Mouse (Mus musculus): ENCODE data around the gene Foxn2. TPM values are rescaled to one million over a fixed set of nuclear protein-coding genes. Genes with fewer than 3 reads are reported as not detected.

The Foxn2 gene
- polyA plus RNA-seq (2011; ENCODE audit: insufficient read length, low read depth, missing spikeins), result 28.5 and 40.6 TPM in 2 replicates

DNA sequence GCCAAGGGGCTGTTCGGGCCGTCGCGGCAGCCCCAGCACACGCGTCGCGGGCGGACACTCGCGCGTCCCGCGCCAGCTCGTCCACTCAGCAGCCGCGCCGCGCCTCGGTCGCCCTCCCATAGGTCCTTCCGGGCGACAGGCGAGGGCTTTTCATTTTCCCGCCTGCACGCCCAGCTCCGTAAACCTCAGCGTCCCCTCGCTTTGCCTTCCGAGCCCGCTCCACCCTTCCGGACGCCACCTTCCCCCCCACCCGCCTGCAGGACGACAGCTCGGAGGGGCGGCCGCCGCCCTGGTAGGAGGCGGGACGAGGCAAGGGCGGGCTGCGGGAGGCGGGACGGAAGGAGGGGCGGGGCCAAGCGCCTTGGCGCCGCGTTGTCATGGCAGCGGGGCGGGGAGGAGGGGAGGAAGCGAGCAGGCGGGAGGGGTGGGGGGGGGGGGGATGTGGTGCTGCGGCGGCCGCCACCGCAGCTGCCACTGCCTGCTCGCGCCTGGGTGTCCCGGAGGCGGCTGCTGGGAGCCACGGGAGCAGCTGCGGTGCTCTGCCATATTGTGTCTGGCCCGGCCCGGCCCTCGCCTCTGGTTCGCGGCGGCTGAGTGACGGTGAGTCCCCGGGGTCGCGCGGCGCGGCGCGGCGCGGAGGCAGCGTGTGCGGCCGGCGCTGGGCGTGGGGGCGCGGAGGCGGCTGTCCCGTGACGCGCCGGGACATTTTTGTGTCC, at the start of gene Foxn2:
Gene Foxn2, plus strand, starts transcription at position 427 of the 716 bp plus-strand sequence.
- Histone ChIP-seq H3K27ac (ENCODE audit: insufficient read depth, low read length) (peak within 1 kb of the TSS; percentile 92), H3K4me3 (ENCODE audit: insufficient read depth, low read length) (peak within 1 kb of the TSS; percentile 82), H3K4me1 (ENCODE audit: control insufficient read depth, insufficient read depth, low read length) (no peaks in the 10 kb centered on the region; the same call in 1 of the 2 replicates)
- TF ChIP-seq POLR2A (IDR thresholded peaks at IDR 0.05; ENCODE audit: low read depth, low read length), result peak; percentile 80
- TF ChIP-seq CTCF (IDR thresholded peaks at IDR 0.05; ENCODE audit: borderline replicate concordance, insufficient read depth, low read length), result no peak

DNA sequence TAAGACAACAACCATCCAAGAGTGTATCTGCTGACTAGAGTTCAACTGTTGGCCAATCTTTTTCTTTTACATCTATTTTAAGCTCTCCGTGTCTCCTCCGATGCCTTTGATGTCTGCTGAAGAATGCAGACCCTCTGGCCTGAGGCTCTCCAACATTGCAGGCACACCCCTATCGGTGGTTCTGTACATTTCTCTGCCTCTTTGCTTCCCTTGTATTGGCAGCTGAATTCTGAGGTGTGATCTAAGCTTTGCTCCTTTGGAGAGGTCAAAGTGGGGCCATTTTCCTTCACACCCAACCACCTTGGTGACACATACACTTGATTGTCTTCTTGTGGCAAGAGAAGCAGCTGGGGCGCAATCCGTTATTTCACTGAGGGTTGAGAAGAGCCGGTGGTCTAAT, 43.0 kb upstream of the Foxn2 start:
- no peak overlapping the region for H3K4me3 ChIP-seq (ENCODE audit: insufficient read depth, low read length)
- H3K4me1 ChIP-seq (ENCODE audit: control insufficient read depth, insufficient read depth, low read length), result no peaks in the 10 kb centered on the region
- H3K27ac ChIP-seq (ENCODE audit: insufficient read depth, low read length), result no peak overlapping the region
- TF ChIP-seq CTCF (IDR thresholded peaks at IDR 0.05; ENCODE audit: borderline replicate concordance, insufficient read depth, low read length) (no peak), POLR2A (IDR thresholded peaks at IDR 0.05; ENCODE audit: low read depth, low read length) (no peak)

DNA sequence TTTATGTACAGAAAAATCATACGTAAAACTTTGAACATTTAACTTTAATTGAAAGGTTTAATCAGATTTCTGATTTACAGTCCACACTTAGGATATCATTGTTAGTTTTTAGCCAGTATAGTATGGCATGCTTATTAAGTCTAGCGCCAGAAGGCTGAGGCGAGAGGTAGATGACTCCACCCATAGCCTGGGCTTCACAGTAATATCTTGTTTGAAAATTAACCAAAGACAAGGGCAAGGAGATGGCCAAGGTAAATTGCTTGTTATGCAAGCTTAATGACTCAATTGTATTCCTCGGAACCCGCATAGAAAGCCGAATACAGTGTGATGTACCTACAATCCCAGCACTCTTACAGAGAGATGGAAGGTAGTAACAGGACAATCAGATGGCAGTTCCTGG, 42.4 kb upstream of the Foxn2 start:
- no peaks in the 10 kb centered on the region for H3K4me1 ChIP-seq (ENCODE audit: control insufficient read depth, insufficient read depth, low read length)
- H3K27ac ChIP-seq (ENCODE audit: insufficient read depth, low read length), result no peak overlapping the region
- no peak for TF ChIP-seq POLR2A (IDR thresholded peaks at IDR 0.05; ENCODE audit: low read depth, low read length)
- no peak for TF ChIP-seq CTCF (IDR thresholded peaks at IDR 0.05; ENCODE audit: borderline replicate concordance, insufficient read depth, low read length)
- no peak overlapping the region for H3K4me3 ChIP-seq (ENCODE audit: insufficient read depth, low read length)

- Histone ChIP-seq H3K4me1 (ENCODE audit: control insufficient read depth, insufficient read depth, low read length) (no peaks in the 10 kb centered on the region), H3K27ac (ENCODE audit: insufficient read depth, low read length) (no peak overlapping the region), H3K4me3 (ENCODE audit: insufficient read depth, low read length) (no peak overlapping the region)
- no peak for TF ChIP-seq CTCF (IDR thresholded peaks at IDR 0.05; ENCODE audit: borderline replicate concordance, insufficient read depth, low read length)
- no peak for TF ChIP-seq POLR2A (IDR thresholded peaks at IDR 0.05; ENCODE audit: low read depth, low read length)
Observed at GRCm38 (mm10) chr17:88398854-88399253, 41.7 kb upstream of the Foxn2 start.

DNA sequence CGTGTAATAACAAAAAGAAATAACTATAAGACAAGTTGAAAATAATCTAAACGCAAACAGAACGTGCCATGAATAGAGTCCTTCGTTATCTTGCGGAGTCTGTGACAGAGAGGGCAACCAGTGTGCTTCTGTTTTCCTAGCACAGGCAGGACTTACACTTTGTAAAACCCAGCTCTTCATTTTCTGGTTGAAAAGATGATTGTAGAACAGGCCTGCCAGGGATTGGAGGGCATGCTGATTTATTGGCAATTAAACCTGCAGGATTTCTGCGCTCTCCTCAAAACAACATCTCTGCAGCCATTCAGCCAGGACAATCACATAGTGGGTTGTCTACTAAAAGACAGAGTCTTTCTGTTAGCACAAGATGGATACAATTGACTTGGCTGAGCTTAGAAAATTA, 40.4 kb upstream of the Foxn2 start:
- Histone ChIP-seq H3K4me3 (ENCODE audit: insufficient read depth, low read length) (no peak overlapping the region), H3K4me1 (ENCODE audit: control insufficient read depth, insufficient read depth, low read length) (no peaks in the 10 kb centered on the region), H3K27ac (ENCODE audit: insufficient read depth, low read length) (no peak overlapping the region)
- TF ChIP-seq CTCF (IDR thresholded peaks at IDR 0.05; ENCODE audit: borderline replicate concordance, insufficient read depth, low read length) (no peak), POLR2A (IDR thresholded peaks at IDR 0.05; ENCODE audit: low read depth, low read length) (no peak)

GRCm38 (mm10) chr17:88400702-88401475, 39.6 kb upstream of the Foxn2 start:
- Histone ChIP-seq H3K4me3 (ENCODE audit: insufficient read depth, low read length) (no peak overlapping the region), H3K27ac (ENCODE audit: insufficient read depth, low read length) (no peak overlapping the region), H3K4me1 (ENCODE audit: control insufficient read depth, insufficient read depth, low read length) (no peaks in the 10 kb centered on the region)
- no peak for TF ChIP-seq CTCF (IDR thresholded peaks at IDR 0.05; ENCODE audit: borderline replicate concordance, insufficient read depth, low read length)
- TF ChIP-seq POLR2A (IDR thresholded peaks at IDR 0.05; ENCODE audit: low read depth, low read length), result no peak

GRCm38 (mm10) chr17:88403269-88403668, 37.2 kb upstream of the Foxn2 start:
- TF ChIP-seq CTCF (IDR thresholded peaks at IDR 0.05; ENCODE audit: borderline replicate concordance, insufficient read depth, low read length) (no peak), POLR2A (IDR thresholded peaks at IDR 0.05; ENCODE audit: low read depth, low read length) (no peak)
- no peak overlapping the region for H3K27ac ChIP-seq (ENCODE audit: insufficient read depth, low read length)
- no peak overlapping the region for H3K4me3 ChIP-seq (ENCODE audit: insufficient read depth, low read length)
- no peaks in the 10 kb centered on the region for H3K4me1 ChIP-seq (ENCODE audit: control insufficient read depth, insufficient read depth, low read length)

GRCm38 (mm10) chr17:88404471-88404870, 36.0 kb upstream of the Foxn2 start:
- no peaks in the 10 kb centered on the region for H3K4me1 ChIP-seq (ENCODE audit: control insufficient read depth, insufficient read depth, low read length)
- no peak overlapping the region for H3K4me3 ChIP-seq (ENCODE audit: insufficient read depth, low read length)
- H3K27ac ChIP-seq (ENCODE audit: insufficient read depth, low read length), result no peak overlapping the region
- TF ChIP-seq POLR2A (IDR thresholded peaks at IDR 0.05; ENCODE audit: low read depth, low read length) (no peak), CTCF (IDR thresholded peaks at IDR 0.05; ENCODE audit: borderline replicate concordance, insufficient read depth, low read length) (no peak)

DNA sequence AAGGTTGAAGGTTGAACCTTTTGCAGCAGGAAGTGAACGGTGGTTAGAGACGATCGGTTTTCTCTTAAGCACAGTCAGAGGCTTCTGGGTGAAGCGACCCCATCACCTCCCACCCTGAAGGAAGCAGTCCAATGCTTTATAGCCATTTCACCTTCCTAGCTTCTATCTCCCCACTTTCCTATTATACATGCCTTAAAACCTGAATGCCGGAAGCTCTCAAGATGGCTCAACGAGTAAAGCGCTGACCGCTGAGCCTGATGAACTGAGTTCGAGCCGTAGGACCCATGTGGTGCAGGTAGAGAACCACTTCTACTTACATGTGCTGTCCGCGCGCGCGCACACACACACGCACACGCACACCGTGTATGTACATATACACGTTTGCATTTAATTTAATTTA, 35.4 kb upstream of the Foxn2 start:
- Histone ChIP-seq H3K27ac (ENCODE audit: insufficient read depth, low read length) (no peak overlapping the region), H3K4me1 (ENCODE audit: control insufficient read depth, insufficient read depth, low read length) (no peaks in the 10 kb centered on the region), H3K4me3 (ENCODE audit: insufficient read depth, low read length) (no peak overlapping the region)
- TF ChIP-seq CTCF (IDR thresholded peaks at IDR 0.05; ENCODE audit: borderline replicate concordance, insufficient read depth, low read length) (no peak), POLR2A (IDR thresholded peaks at IDR 0.05; ENCODE audit: low read depth, low read length) (no peak)

- TF ChIP-seq CTCF (IDR thresholded peaks at IDR 0.05; ENCODE audit: borderline replicate concordance, insufficient read depth, low read length) (no peak), POLR2A (IDR thresholded peaks at IDR 0.05; ENCODE audit: low read depth, low read length) (no peak)
- Histone ChIP-seq H3K4me3 (ENCODE audit: insufficient read depth, low read length) (no peak overlapping the region), H3K27ac (ENCODE audit: insufficient read depth, low read length) (no peak overlapping the region), H3K4me1 (ENCODE audit: control insufficient read depth, insufficient read depth, low read length) (no peaks in the 10 kb centered on the region)
Observed at GRCm38 (mm10) chr17:88409706-88410105, 30.8 kb upstream of the Foxn2 start.
